Mouse (Mus musculus) C2C12 (cell line): Measurements from ENCODE around the gene Rcc1l.

Experiments used
- CEBPB ChIP-seq: IDR thresholded peaks from one replicate; pipeline ENCODE4 v1.6.1; 2011; ENCODE audit warnings: low read depth, mild to moderate bottlenecking, control low read depth, moderate library complexity
- CTCF ChIP-seq: IDR thresholded peaks from one replicate; pipeline ENCODE4 v1.5.1; 2011; ENCODE audit not compliant: control insufficient read depth, insufficient read depth, insufficient read length
- MAX ChIP-seq: IDR thresholded peaks from one replicate; pipeline ENCODE4 v1.6.1; 2011; ENCODE audit warnings: mild to moderate bottlenecking, control low read depth
- MYOD1 ChIP-seq: IDR thresholded peaks from one replicate; pipeline ENCODE4 v1.6.1; 2011; ENCODE audit warnings: low read depth; ENCODE audit not compliant: control insufficient read depth, insufficient read length
- MYOG ChIP-seq: IDR thresholded peaks from one replicate; pipeline ENCODE4 v1.6.1; 2011; ENCODE audit not compliant: control insufficient read depth, insufficient read length; ENCODE audit errors: extremely low read depth
- USF1 ChIP-seq: IDR thresholded peaks from one replicate; pipeline ENCODE4 v1.6.1; 2011; ENCODE audit warnings: low read depth, mild to moderate bottlenecking, control low read depth, moderate library complexity

- TF ChIP-seq CEBPB (no peak), CTCF (no peak), MAX (no peak), USF1 (no peak), MYOG (no peak), MYOD1 (no peak)
These were observed 73.9 kb downstream of the Rcc1l start for GRCm38 (mm10) chr5:134102720-134103119.
